Mouse (Mus musculus): ENCODE results near the gene Upf2. TPM values are rescaled to one million over a fixed set of nuclear protein-coding genes. Genes with fewer than 3 reads are reported as not detected.
"Not testable (repeated sequence)": the region's sequence is repeated elsewhere in the genome, so short reads cannot be mapped to it uniquely, and the experiment has no call there.

Upf2 gene
- polyA plus RNA-seq, 1 experiment = 15.3 TPM

GRCm38 (mm10) chr2:5949821-5950220, 1.4 kb upstream of the Upf2 start:
- DNase-seq (ENCODE audit: low spot score) = not testable (repeated sequence)

- no peak for DNase-seq (ENCODE audit: low spot score)
These were observed 964 bp upstream of the Upf2 start for GRCm38 (mm10) chr2:5950305-5950704.

- DNase-seq (ENCODE audit: low spot score) = no peak
These were observed 447 bp downstream of the Upf2 start for GRCm38 (mm10) chr2:5951621-5952211.

DNA sequence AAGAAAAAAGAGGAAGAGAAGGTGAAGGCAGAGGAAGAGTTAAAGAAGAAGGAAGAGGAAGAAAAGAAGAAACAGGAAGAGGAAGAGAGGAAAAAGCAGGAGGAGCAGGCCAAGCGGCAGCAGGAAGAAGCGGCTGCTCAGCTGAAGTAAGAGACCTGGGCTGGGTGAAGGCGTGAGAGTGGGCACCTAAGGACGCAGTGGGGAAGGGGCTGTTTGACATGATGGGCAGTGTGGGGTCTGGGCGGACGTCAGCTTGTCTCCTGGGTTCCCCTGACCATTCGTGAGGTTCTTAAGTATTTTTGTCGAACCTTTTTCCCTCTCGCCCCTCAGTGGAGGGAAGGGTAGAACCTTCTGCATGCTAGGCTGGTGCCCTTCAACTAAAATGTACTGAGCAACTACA, 6.4 kb downstream of the Upf2 start:
- no peak for DNase-seq (ENCODE audit: low spot score)

DNA sequence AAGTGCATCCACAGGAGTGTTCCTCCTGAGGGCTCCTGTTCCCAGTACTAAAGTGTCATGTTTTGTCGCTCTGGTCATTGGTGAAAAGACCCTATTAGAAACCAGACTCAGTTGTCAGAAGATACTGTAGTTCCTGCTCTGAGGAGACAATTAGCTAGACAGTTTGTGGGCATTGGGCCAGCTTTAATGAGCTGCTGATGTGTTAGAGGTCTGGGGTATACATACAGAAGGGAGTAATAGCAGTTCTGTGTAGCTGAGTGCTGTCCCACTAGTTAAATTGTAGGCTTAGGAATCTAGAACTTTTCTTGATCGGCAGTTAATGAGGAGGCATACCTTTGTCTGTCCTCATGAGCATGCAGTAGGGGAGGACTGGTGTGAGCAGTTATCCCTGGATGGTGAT, 11.0 kb downstream of the Upf2 start:
- DNase-seq (ENCODE audit: low spot score) = no peak

DNA sequence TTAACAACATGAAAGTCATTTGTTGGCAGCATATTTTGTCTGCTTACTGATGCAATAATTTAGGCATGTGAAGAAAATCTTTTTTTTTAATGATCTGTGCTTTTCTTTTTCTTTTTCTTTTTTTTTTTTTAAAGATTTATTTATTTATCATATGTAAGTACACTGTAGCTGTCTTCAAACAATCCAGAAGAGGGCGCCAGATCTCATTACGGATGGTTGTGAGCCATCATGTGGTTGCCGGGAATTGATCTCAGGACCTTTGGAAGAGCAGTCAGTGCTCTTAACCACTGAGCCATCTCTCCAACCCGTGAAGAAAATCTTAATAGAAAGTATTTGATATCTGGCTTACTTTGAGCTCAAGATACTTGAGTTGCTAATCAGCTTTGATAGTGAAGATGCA, 12.5 kb downstream of the Upf2 start:
- not testable (repeated sequence) for DNase-seq (ENCODE audit: low spot score)

- DNase-seq (ENCODE audit: low spot score) = no peak
These were observed 14.7 kb downstream of the Upf2 start for GRCm38 (mm10) chr2:5965972-5966371.

GRCm38 (mm10) chr2:5970629-5971028, 19.4 kb downstream of the Upf2 start:
- DNase-seq (ENCODE audit: low spot score) = not testable (repeated sequence)

DNA sequence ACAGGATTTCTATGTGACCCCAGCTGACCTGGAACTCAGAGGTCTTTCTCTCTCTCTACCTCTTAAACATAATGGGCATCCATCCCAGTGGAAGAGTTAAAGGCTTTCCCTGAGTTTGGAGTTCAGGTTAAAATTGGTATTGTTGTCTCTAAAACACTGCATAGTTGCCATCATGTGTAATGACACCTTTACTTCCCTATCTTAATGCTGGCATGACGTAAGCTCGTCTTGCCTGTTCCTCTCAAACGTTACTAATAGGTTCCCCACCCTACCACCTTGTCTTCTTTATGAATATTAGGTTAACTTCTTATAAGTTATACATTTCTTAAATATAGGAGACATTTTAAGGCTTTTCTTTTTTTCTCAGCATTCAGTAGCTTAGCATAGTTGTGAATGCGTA, 26.3 kb downstream of the Upf2 start:
- no peak for DNase-seq (ENCODE audit: low spot score)

- DNase-seq (ENCODE audit: low spot score) = no peak
These were observed 44.3 kb downstream of the Upf2 start for GRCm38 (mm10) chr2:5995538-5995937.

GRCm38 (mm10) chr2:6003949-6004348, 52.7 kb downstream of the Upf2 start:
- no peak for DNase-seq (ENCODE audit: low spot score)

- no peak for DNase-seq (ENCODE audit: low spot score)
These were observed 63.3 kb downstream of the Upf2 start for GRCm38 (mm10) chr2:6014532-6014931.

GRCm38 (mm10) chr2:6015182-6015581, 63.9 kb downstream of the Upf2 start:
- not testable (repeated sequence) for DNase-seq (ENCODE audit: low spot score)

DNA sequence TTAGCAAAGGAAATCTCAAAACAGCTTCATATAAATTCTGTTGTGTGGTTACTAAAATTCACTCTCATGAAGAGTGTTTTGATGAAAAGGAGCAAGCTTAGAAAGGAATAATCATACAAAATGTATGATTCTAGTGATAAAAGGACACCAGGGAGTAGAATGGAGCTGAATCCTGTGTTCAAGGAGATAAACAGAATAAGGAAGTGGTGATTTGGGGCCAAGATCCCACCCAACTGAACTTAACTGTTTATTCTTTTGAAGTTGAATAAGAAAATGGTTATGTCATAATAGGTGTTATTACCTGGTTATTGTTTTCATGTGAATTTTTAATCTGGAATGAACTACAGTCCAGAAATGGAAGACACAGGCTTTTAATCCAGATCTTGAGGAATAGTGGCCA, 69.3 kb downstream of the Upf2 start:
- no peak for DNase-seq (ENCODE audit: low spot score)

GRCm38 (mm10) chr2:6042644-6043043, 91.4 kb downstream of the Upf2 start:
- no peak for DNase-seq (ENCODE audit: low spot score)

GRCm38 (mm10) chr2:6046796-6047195, 95.5 kb downstream of the Upf2 start:
- DNase-seq (ENCODE audit: low spot score) = no peak

DNA sequence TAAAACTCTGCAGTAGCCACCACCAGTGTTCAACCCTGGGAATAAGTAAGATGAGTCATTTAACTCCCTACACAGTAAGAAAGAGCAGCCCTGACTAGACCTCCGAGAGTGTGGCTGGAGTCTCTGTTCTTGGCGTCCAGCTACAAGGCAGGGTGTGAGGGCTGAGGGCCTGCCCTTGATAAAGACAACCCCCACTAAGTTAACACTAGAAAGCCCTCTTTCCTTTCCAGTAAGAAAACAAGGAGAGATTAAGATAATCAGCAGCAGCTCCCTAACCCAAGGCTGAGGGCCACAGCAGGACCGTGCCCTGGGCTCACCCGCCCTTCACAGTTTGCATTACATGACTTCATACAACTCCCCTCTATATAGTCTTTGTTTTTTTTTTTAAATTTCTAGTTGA, 97.3 kb downstream of the Upf2 start:
- no peak for DNase-seq (ENCODE audit: low spot score)

GRCm38 (mm10) chr2:6049018-6049417, 97.7 kb downstream of the Upf2 start:
- no peak for DNase-seq (ENCODE audit: low spot score)

- no peak for DNase-seq (ENCODE audit: low spot score)
These were observed 104.2 kb downstream of the Upf2 start for GRCm38 (mm10) chr2:6055466-6055865.

GRCm38 (mm10) chr2:6056518-6056917, 105.2 kb downstream of the Upf2 start:
- DNase-seq (ENCODE audit: low spot score) = no peak

DNA sequence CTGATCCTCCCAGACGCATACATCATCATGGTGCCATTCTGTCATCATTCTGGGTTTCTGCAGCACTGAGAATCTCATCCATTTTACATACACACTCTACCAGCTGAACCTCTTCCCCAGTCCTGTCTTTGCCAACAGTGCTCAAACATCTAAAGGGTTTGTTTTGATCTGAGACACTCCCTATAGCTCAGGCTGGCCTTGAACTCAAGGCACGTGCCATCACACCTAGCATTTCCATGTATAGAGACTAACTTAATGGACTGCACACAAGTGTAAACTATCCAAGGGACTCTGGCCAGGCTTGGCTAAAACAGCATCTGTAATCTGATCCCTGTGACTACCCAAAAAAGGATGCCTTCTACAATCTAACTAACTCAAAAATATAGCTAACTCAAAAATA, 108.0 kb downstream of the Upf2 start:
- DNase-seq (ENCODE audit: low spot score) = no peak

DNA sequence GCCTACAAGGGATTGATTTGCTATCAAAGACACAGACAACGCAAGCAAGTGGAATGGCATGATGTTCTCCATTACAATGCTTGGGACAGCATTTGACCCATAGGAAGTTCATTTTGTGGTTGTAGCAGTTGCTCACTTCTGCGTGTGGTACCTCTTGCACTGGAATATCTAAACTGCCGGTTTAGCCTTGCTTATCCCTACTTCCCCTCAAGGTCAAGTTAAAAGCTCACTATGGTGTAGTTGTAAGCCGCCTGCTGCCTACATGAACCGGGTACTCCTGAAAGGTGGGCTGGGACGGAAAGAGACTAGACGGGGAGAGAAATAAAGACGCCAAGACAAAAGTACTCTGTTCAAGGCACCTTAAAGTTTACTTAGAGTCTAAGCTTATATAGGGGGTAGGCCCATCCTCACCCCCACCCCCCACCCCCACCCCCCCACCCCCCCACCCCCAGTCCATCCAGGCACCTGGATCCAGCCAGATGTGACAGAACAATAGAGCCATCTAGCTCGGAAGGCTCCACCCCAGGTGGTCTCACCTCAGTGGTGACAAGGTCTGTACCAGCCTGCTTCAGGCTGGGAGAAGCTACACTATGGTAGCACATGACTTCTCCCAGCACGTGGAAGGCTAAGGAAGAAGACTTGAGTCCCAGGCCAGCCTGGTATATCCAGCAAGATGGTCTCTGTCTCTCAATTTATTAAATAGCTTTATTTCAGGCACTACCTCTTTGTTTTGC, 109.0 kb downstream of the Upf2 start:
- no peak for DNase-seq (ENCODE audit: low spot score)

GRCm38 (mm10) chr2:6067341-6067740, 116.1 kb downstream of the Upf2 start:
- DNase-seq (ENCODE audit: low spot score) = no peak

- peak; percentile 17 for DNase-seq (ENCODE audit: low spot score)
These were observed 119.7 kb downstream of the Upf2 start for GRCm38 (mm10) chr2:6070925-6071324.
